Mouse (Mus musculus): ENCODE results near the gene Sntb2. TPM values are rescaled to one million over a fixed set of nuclear protein-coding genes. Genes with fewer than 3 reads are reported as not detected.
A peak's percentile ranks its signal among the peaks of the same experiment; 100 is the strongest.

Sntb2 gene
- polyA plus RNA-seq, 1 experiment from 2014 or later = 7.3 TPM

GRCm38 (mm10) chr8:107002532-107002931 is 67.0 kb downstream of the Sntb2 start:
- DNase-seq (ENCODE audit: low spot score) (peak; percentile 92), ATAC-seq (ENCODE audit: low FRiP score) (peak; percentile 62; the same call in 1 of the 2 replicates)
- Histone ChIP-seq H3K4me1 (replicated peaks; ENCODE audit: control insufficient read depth, insufficient read depth, low read length) (no peaks in the 10 kb centered on the region), H3K4me2 (replicated peaks) (no peak overlapping the region), H3K27me3 (ENCODE audit: control insufficient read depth, insufficient read depth, low read length) (no peaks in the 10 kb centered on the region), H3K36me3 (replicated peaks; ENCODE audit: control insufficient read depth, insufficient read depth) (no peaks in the 10 kb centered on the region; the same call in 1 of the 2 replicates), H3K4me3 (replicated peaks; ENCODE audit: low read length) (no peak overlapping the region), H3K27ac (no peak overlapping the region), H3K9me3 (ENCODE audit: control insufficient read depth, low read length) (no peaks in the 10 kb centered on the region), H3K9ac (no peak overlapping the region)
- WGBS = 41% methylated on average over 5 of the region's 5 CpGs

- Histone ChIP-seq H3K9ac (no peak overlapping the region), H3K27me3 (ENCODE audit: control insufficient read depth, insufficient read depth, low read length) (no peaks in the 10 kb centered on the region), H3K4me1 (replicated peaks; ENCODE audit: control insufficient read depth, insufficient read depth, low read length) (no peaks in the 10 kb centered on the region), H3K36me3 (replicated peaks; ENCODE audit: control insufficient read depth, insufficient read depth) (peaks cover 27% of the 10 kb centered on the region), H3K27ac (no peak overlapping the region), H3K4me2 (replicated peaks) (no peak overlapping the region), H3K4me3 (replicated peaks; ENCODE audit: low read length) (no peak overlapping the region), H3K9me3 (ENCODE audit: control insufficient read depth, low read length) (no peaks in the 10 kb centered on the region)
- 96% methylated on average over 3 of the region's 3 CpGs for WGBS
- ATAC-seq (ENCODE audit: low FRiP score) (no peak), DNase-seq (ENCODE audit: low spot score) (no peak)
These were observed 72.2 kb downstream of the Sntb2 start for GRCm38 (mm10) chr8:107007795-107008194.

- Histone ChIP-seq H3K27ac (no peak overlapping the region), H3K4me1 (replicated peaks; ENCODE audit: control insufficient read depth, insufficient read depth, low read length) (no peaks in the 10 kb centered on the region), H3K4me2 (replicated peaks) (no peak overlapping the region), H3K9ac (no peak overlapping the region), H3K4me3 (replicated peaks; ENCODE audit: low read length) (no peak overlapping the region), H3K27me3 (ENCODE audit: control insufficient read depth, insufficient read depth, low read length) (no peaks in the 10 kb centered on the region), H3K36me3 (replicated peaks; ENCODE audit: control insufficient read depth, insufficient read depth) (peaks cover 27% of the 10 kb centered on the region), H3K9me3 (ENCODE audit: control insufficient read depth, low read length) (no peaks in the 10 kb centered on the region)
- DNase-seq (ENCODE audit: low spot score) = no peak
- ATAC-seq (ENCODE audit: low FRiP score) = no peak
- WGBS = 92% methylated on average over 2 of the region's 2 CpGs
These were observed 77.1 kb downstream of the Sntb2 start for GRCm38 (mm10) chr8:107012666-107013065.

- no peaks in the 10 kb centered on the region for H3K27me3 ChIP-seq (ENCODE audit: control insufficient read depth, insufficient read depth, low read length)
- DNase-seq (ENCODE audit: low spot score) = no peak
- ATAC-seq (ENCODE audit: low FRiP score) = no peak
- peaks cover 24% of the 10 kb centered on the region for H3K36me3 ChIP-seq (replicated peaks; ENCODE audit: control insufficient read depth, insufficient read depth)
- WGBS = 87% methylated on average over 1 of the region's 1 CpGs
- no peaks in the 10 kb centered on the region for H3K9me3 ChIP-seq (ENCODE audit: control insufficient read depth, low read length)
- H3K4me3 ChIP-seq (replicated peaks; ENCODE audit: low read length) = no peak overlapping the region
- H3K9ac ChIP-seq = no peak overlapping the region
- H3K4me2 ChIP-seq (replicated peaks) = no peak overlapping the region
- H3K27ac ChIP-seq = no peak overlapping the region
- H3K4me1 ChIP-seq (replicated peaks; ENCODE audit: control insufficient read depth, insufficient read depth, low read length) = no peaks in the 10 kb centered on the region
These were observed 79.4 kb downstream of the Sntb2 start for GRCm38 (mm10) chr8:107014915-107015314.

GRCm38 (mm10) chr8:107023479-107023878 is 87.9 kb downstream of the Sntb2 start:
- H3K36me3 ChIP-seq (replicated peaks; ENCODE audit: control insufficient read depth, insufficient read depth) = no peaks in the 10 kb centered on the region
- H3K4me2 ChIP-seq (replicated peaks) = no peak overlapping the region
- DNase-seq (ENCODE audit: low spot score) = no peak
- no peaks in the 10 kb centered on the region for H3K9me3 ChIP-seq (ENCODE audit: control insufficient read depth, low read length)
- WGBS = 94% methylated on average over 8 of the region's 8 CpGs
- H3K4me1 ChIP-seq (replicated peaks; ENCODE audit: control insufficient read depth, insufficient read depth, low read length) = no peaks in the 10 kb centered on the region
- ATAC-seq (ENCODE audit: low FRiP score) = no peak
- H3K9ac ChIP-seq = no peak overlapping the region
- H3K27ac ChIP-seq = no peak overlapping the region
- H3K4me3 ChIP-seq (replicated peaks; ENCODE audit: low read length) = no peak overlapping the region
- H3K27me3 ChIP-seq (ENCODE audit: control insufficient read depth, insufficient read depth, low read length) = no peaks in the 10 kb centered on the region

GRCm38 (mm10) chr8:107029310-107029709 is 93.8 kb downstream of the Sntb2 start:
- DNase-seq (ENCODE audit: low spot score) (no peak), ATAC-seq (ENCODE audit: low FRiP score) (no peak)
- Histone ChIP-seq H3K9ac (no peak overlapping the region), H3K4me1 (replicated peaks; ENCODE audit: control insufficient read depth, insufficient read depth, low read length) (peaks cover 14% of the 10 kb centered on the region), H3K4me3 (replicated peaks; ENCODE audit: low read length) (no peak overlapping the region), H3K4me2 (replicated peaks) (no peak overlapping the region), H3K27ac (no peak overlapping the region), H3K27me3 (ENCODE audit: control insufficient read depth, insufficient read depth, low read length) (no peaks in the 10 kb centered on the region), H3K9me3 (ENCODE audit: control insufficient read depth, low read length) (no peaks in the 10 kb centered on the region), H3K36me3 (replicated peaks; ENCODE audit: control insufficient read depth, insufficient read depth) (no peaks in the 10 kb centered on the region)
- WGBS = 89% methylated on average over 3 of the region's 3 CpGs

- 79% methylated on average over 5 of the region's 5 CpGs for WGBS
- ATAC-seq (ENCODE audit: low FRiP score) (no peak), DNase-seq (ENCODE audit: low spot score) (no peak)
- no peak overlapping the region for H3K9ac ChIP-seq
- no peak overlapping the region for H3K4me3 ChIP-seq (replicated peaks; ENCODE audit: low read length)
- H3K4me2 ChIP-seq (replicated peaks) = no peak overlapping the region
- peaks cover 14% of the 10 kb centered on the region for H3K4me1 ChIP-seq (replicated peaks; ENCODE audit: control insufficient read depth, insufficient read depth, low read length)
- H3K9me3 ChIP-seq (ENCODE audit: control insufficient read depth, low read length) = no peaks in the 10 kb centered on the region
- H3K36me3 ChIP-seq (replicated peaks; ENCODE audit: control insufficient read depth, insufficient read depth) = no peaks in the 10 kb centered on the region
- H3K27ac ChIP-seq = no peak overlapping the region
- H3K27me3 ChIP-seq (ENCODE audit: control insufficient read depth, insufficient read depth, low read length) = no peaks in the 10 kb centered on the region
These were observed 94.5 kb downstream of the Sntb2 start for GRCm38 (mm10) chr8:107030058-107030457.

GRCm38 (mm10) chr8:107030650-107031576 is 95.4 kb downstream of the Sntb2 start, which contains the start of gene Vps4a:
Gene Vps4a, plus strand, starts transcription at chr8:107031222.
- Histone ChIP-seq H3K36me3 (replicated peaks; ENCODE audit: control insufficient read depth, insufficient read depth) (peaks cover 3% of the 10 kb centered on the region; the same call in 1 of the 2 replicates), H3K4me1 (replicated peaks; ENCODE audit: control insufficient read depth, insufficient read depth, low read length) (peaks cover 14% of the 10 kb centered on the region), H3K27me3 (ENCODE audit: control insufficient read depth, insufficient read depth, low read length) (no peaks in the 10 kb centered on the region), H3K4me3 (replicated peaks; ENCODE audit: low read length) (peak within 1 kb of the TSS; percentile 99), H3K4me2 (replicated peaks) (peak within 1 kb of the TSS; percentile 80), H3K9ac (peak within 1 kb of the TSS; percentile 99), H3K27ac (peak within 1 kb of the TSS; percentile 84), H3K9me3 (ENCODE audit: control insufficient read depth, low read length) (no peaks in the 10 kb centered on the region)
- peak; percentile 96 for DNase-seq (ENCODE audit: low spot score)
- 5% methylated on average over 66 of the region's 66 CpGs for WGBS
- peak; percentile 95 for ATAC-seq (ENCODE audit: low FRiP score)

GRCm38 (mm10) chr8:107031577-107032090 is 96.1 kb downstream of the Sntb2 start:
- peak overlapping the region; percentile 80 for H3K4me2 ChIP-seq (replicated peaks)
- H3K4me1 ChIP-seq (replicated peaks; ENCODE audit: control insufficient read depth, insufficient read depth, low read length) = peaks cover 14% of the 10 kb centered on the region
- no peak for DNase-seq (ENCODE audit: low spot score)
- H3K27ac ChIP-seq = peak overlapping the region; percentile 84
- peak overlapping the region; percentile 99 for H3K4me3 ChIP-seq (replicated peaks; ENCODE audit: low read length)
- under 1% methylated on average over 33 of the region's 40 CpGs for WGBS
- no peaks in the 10 kb centered on the region for H3K27me3 ChIP-seq (ENCODE audit: control insufficient read depth, insufficient read depth, low read length)
- H3K36me3 ChIP-seq (replicated peaks; ENCODE audit: control insufficient read depth, insufficient read depth) = peaks cover 11% of the 10 kb centered on the region
- H3K9ac ChIP-seq = peak overlapping the region; percentile 99
- no peaks in the 10 kb centered on the region for H3K9me3 ChIP-seq (ENCODE audit: control insufficient read depth, low read length)
- ATAC-seq (ENCODE audit: low FRiP score) = no peak; the same call in 1 of the 2 replicates

Data from hindbrain, embryonic 14.5 days (tissue).